Mouse (Mus musculus) thymus, adult 2 months (tissue): ENCODE results near the gene Spem1.

Experiments used
- CTCF ChIP-seq: fragments of 200-500 bp; IDR thresholded peaks from 2 replicates; pipeline ENCODE4 v1.5.1; 2012; ENCODE audit warnings: mild to moderate bottlenecking, control low read depth, low read length, moderate library complexity, borderline replicate concordance; ENCODE audit not compliant: control insufficient read depth, poor library complexity, insufficient read depth; ENCODE audit errors: extremely low read depth
- POLR2A ChIP-seq: fragments of 200-500 bp; IDR thresholded peaks from 2 replicates; pipeline ENCODE4 v1.6.1; 2012; ENCODE audit warnings: mild to moderate bottlenecking, low read length, control low read depth, moderate library complexity; ENCODE audit not compliant: control insufficient read depth, poor library complexity, insufficient read depth; ENCODE audit errors: extremely low read depth

- peak; percentile 63; the same call in 1 of the 2 replicates for TF ChIP-seq POLR2A
- peak; percentile 28; the same call in 1 of the 2 replicates for TF ChIP-seq CTCF
These were observed 24.3 kb upstream of the Spem1 start, which contains the start of gene Plscr3 for GRCm38 (mm10) chr11:69846198-69846680.
